In the genomic region with DNA sequence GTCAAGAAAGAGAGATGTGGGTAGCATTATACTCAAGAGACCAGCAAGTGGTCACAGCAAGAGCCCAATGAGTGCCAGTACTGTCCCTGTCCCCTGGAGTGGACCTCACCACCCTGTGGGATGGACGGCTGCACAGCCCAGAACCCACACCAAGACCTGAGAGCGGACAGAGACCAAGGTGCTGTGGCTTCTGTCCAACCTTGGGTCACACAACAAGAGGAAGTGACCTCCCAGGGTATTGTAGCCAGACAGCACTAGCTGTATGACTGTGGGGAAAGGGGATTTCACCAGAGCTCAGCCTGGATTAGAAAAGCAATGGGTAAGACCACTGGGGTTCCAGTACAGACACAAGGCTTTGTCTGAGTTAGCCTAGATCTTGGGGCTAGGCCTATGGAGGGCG, we compare ENCODE assay signal across 35 mouse cellular contexts. TPM values are rescaled to one million over a fixed set of nuclear protein-coding genes. Genes with fewer than 3 reads are reported as not detected.
"Had no signal": no experiment of that assay in that cellular context is flagged by ENCODE, and none has a peak within 500 bp of the region (broad histone marks: within the 10 kb centered on the region; RNA-seq: fewer than 3 reads in every experiment).

No protein-coding gene starts in this region.

- H3K4me1 ChIP-seq: heart, embryonic 12.5 days; hindbrain, embryonic 10.5 days; hindbrain, embryonic 12.5 days; intestine, embryonic 15.5 days; limb, embryonic 13.5 days; limb, embryonic 15.5 days had no signal

- H3K9me3 ChIP-seq: heart, embryonic 10.5 days; heart, embryonic 12.5 days; hindbrain, embryonic 10.5 days; hindbrain, embryonic 12.5 days; intestine, embryonic 15.5 days; limb, embryonic 13.5 days; limb, embryonic 15.5 days; liver, embryonic 12.5 days had no signal

- H3K4me3 ChIP-seq: heart, embryonic 10.5 days; heart, embryonic 12.5 days; hindbrain, embryonic 10.5 days; hindbrain, embryonic 12.5 days; intestine, embryonic 15.5 days; limb, embryonic 13.5 days; limb, embryonic 15.5 days; liver, embryonic 12.5 days had no signal

- H3K9ac ChIP-seq: forebrain, postnatal 0 days; heart, embryonic 12.5 days; hindbrain, embryonic 12.5 days; hindbrain, embryonic 14.5 days; intestine, embryonic 15.5 days; limb, embryonic 13.5 days; limb, embryonic 15.5 days; liver, embryonic 12.5 days; liver, embryonic 14.5 days had no signal

- H3K27ac ChIP-seq: heart, embryonic 10.5 days; hindbrain, embryonic 10.5 days; hindbrain, embryonic 12.5 days; hindbrain, embryonic 14.5 days; intestine, embryonic 15.5 days; kidney, postnatal 0 days; limb, embryonic 13.5 days; limb, embryonic 15.5 days; liver, embryonic 12.5 days; liver, embryonic 14.5 days had no signal

- H3K4me2 ChIP-seq: heart, embryonic 12.5 days; hindbrain, embryonic 12.5 days; hindbrain, embryonic 14.5 days; intestine, embryonic 15.5 days; limb, embryonic 13.5 days; limb, embryonic 15.5 days; liver, embryonic 12.5 days had no signal

- H3K27me3 ChIP-seq: heart, embryonic 12.5 days; hindbrain, embryonic 12.5 days; intestine, embryonic 15.5 days; limb, embryonic 13.5 days; limb, embryonic 15.5 days; liver, embryonic 12.5 days had no signal

- H3K36me3 ChIP-seq: intestine, embryonic 15.5 days; liver, embryonic 12.5 days had no signal

- DNase-seq: forebrain, postnatal 0 days; heart, adult 18-20 months; heart, postnatal 10 days; heart, postnatal 4 days; kidney, adult 18-20 months; kidney, adult 8-10 months; kidney, postnatal 25 days; kidney, postnatal 4 days; layer of hippocampus, adult 9-11 months; layer of hippocampus, postnatal 36 days; left cerebral cortex, postnatal 4 days had no signal

- ATAC-seq: forebrain, postnatal 0 days; hindbrain, embryonic 16.5 days; inflammation-experienced regulatory T-cells, adult 6 months; intestine, embryonic 15.5 days; intestine, postnatal 0 days; liver, embryonic 12.5 days had no signal

RNA-seq across cellular contexts. Expression of a gene that starts 37.6 kb away (rescaled TPM):
- total RNA-seq: gastrocnemius, adult 8-10 months; layer of hippocampus, adult 8-10 months; layer of hippocampus, postnatal 14 days; layer of hippocampus, postnatal 36 days; left cerebral cortex, adult 18-20 months; left cerebral cortex, adult 8-10 months; left cerebral cortex, postnatal 10 days; left cerebral cortex, postnatal 25 days had no signal
- polyA plus RNA-seq: forebrain, postnatal 0 days; heart, embryonic 10.5 days; heart, embryonic 12.5 days; heart, embryonic 14.5 days; hindbrain, embryonic 10.5 days; hindbrain, embryonic 12.5 days; hindbrain, embryonic 14.5 days; hindbrain, embryonic 16.5 days; intestine, embryonic 15.5 days; kidney, embryonic 14.5 days; limb, embryonic 11.5 days; limb, embryonic 13.5 days; liver, embryonic 12.5 days had no signal
